Mouse (Mus musculus) small intestine, adult 2 months (tissue): Measurements from ENCODE around the gene Man1a2.

Source experiments
- CTCF ChIP-seq: fragments of 200-500 bp; IDR thresholded peaks from 2 replicates; pipeline ENCODE4 v1.5.1; 2012; ENCODE audit warnings: low read depth, mild to moderate bottlenecking, control low read depth, inconsistent platforms, low read length, moderate library complexity, mixed read lengths; ENCODE audit not compliant: insufficient replicate concordance, insufficient read length; ENCODE audit errors: extremely low read depth
- POLR2A ChIP-seq: fragments of 200-500 bp; IDR thresholded peaks from 2 replicates; pipeline ENCODE4 v1.6.1; 2012; ENCODE audit warnings: low read depth, mild to moderate bottlenecking, control low read depth, inconsistent platforms, low read length, moderate library complexity

DNA sequence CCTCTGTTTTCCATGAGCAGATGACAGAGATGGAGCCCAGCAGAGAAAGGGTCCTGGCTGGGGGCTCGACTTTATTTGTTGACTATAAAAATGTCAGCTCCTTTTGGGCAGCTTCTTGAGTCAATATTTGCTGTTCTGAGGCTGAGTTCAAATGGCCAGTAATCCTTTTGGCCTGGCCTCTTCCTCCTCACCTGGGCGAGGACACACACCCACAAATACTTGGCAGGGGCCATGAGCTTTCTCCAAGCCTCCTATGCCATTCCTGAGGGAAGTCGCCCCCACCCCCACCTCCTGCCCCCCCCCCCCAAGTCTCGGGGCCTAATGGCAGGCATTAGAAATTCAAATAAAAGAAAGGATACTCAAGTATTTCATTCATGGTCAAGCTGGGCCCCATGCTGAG lies 149.4 kb downstream of the Man1a2 start:
- TF ChIP-seq CTCF (no peak), POLR2A (no peak)
